Mouse (Mus musculus): ENCODE data around the gene Usp53.

Gene Usp53

GRCm38 (mm10) chr3:122916191-122916680, 68.1 kb downstream of the Usp53 start:
- CTCF ChIA-PET: no interaction called here
- POLR2A ChIA-PET: no interaction called here

- CTCF ChIA-PET: interaction anchor here in 1 of 4 experiments (0.9 kb wide), 1 partner anchor 11 kb away, joined by 3 read pairs; no protein-coding TSS in a partner anchor
- POLR2A ChIA-PET: interaction anchor here in 1 of 4 experiments (0.9 kb wide), 1 partner anchor 11 kb away, joined by 3 read pairs; no protein-coding TSS in a partner anchor
These were observed 68.8 kb downstream of the Usp53 start for GRCm38 (mm10) chr3:122915493-122915892.

GRCm38 (mm10) chr3:122907841-122908240, 76.5 kb downstream of the Usp53 start:
- ChIA-PET POLR2A (interaction anchor here in 2 of 4 experiments (0.6 to 1.6 kb wide), 2 partner anchors 11 to 17 kb away, joined by 4 read pairs; partner anchors contain the start of gene Gm10959 (in 1 of the 2)), CTCF (no interaction called here)

GRCm38 (mm10) chr3:122903746-122904433, 80.4 kb downstream of the Usp53 start:
- POLR2A ChIA-PET: interaction anchor here in 2 of 4 experiments (0.7 to 1.1 kb wide), 6 partner anchors 9 to 383 kb away, joined by 3 to 4 read pairs (median 3); no protein-coding TSS in a partner anchor
- CTCF ChIA-PET: interaction anchor here (0.5 to 2.1 kb wide), 31 partner anchors 11 to 1507 kb away, joined by 3 to 26 read pairs (median 4); partner anchors contain the start of genes 1810037I17Rik (in 1 of the 4) and Gm10959 (in 1 of the 4)

- CTCF ChIA-PET: interaction anchor here in 1 of 4 experiments (0.7 kb wide), 1 partner anchor 185 kb away, joined by 3 read pairs; no protein-coding TSS in a partner anchor
- POLR2A ChIA-PET: no interaction called here
These were observed 86.1 kb downstream of the Usp53 start for GRCm38 (mm10) chr3:122898254-122898653.

GRCm38 (mm10) chr3:122895189-122895731, 89.0 kb downstream of the Usp53 start:
- ChIA-PET POLR2A (no interaction called here), CTCF (no interaction called here)

GRCm38 (mm10) chr3:122894772-122895171, 89.5 kb downstream of the Usp53 start, which contains the start of gene Fabp2:
TSS of gene Fabp2 (plus strand) at chr3:122895072.
- POLR2A ChIA-PET: no interaction called here
- CTCF ChIA-PET: no interaction called here

- ChIA-PET POLR2A (interaction anchor here in 1 of 4 experiments (0.8 kb wide), 1 partner anchor 10 kb away, joined by 3 read pairs; no protein-coding TSS in a partner anchor), CTCF (no interaction called here)
These were observed 95.9 kb downstream of the Usp53 start for GRCm38 (mm10) chr3:122888371-122888819.

- CTCF ChIA-PET: no interaction called here
- POLR2A ChIA-PET: interaction anchor here in 1 of 4 experiments (0.8 kb wide), 1 partner anchor 9 kb away, joined by 3 read pairs; no protein-coding TSS in a partner anchor
These were observed 96.6 kb downstream of the Usp53 start for GRCm38 (mm10) chr3:122887505-122888301.

Measured in embryonic stem cell, embryonic (primary cell).